Mouse (Mus musculus) forebrain, embryonic 10.5 days (tissue): ENCODE results near the gene Slc25a43. TPM values are rescaled to one million over a fixed set of nuclear protein-coding genes. Genes with fewer than 3 reads are reported as not detected.

Source experiments
- DNase-seq: peaks from one replicate; pipeline ENCODE4 v3.0.0-alpha.2; 2017; ENCODE audit warnings: low spot score; ENCODE audit errors: extremely low spot score
- H3K27ac ChIP-seq: fragments of 300-500 bp; sonication (generic); 2 replicates; pipeline ENCODE4 v1.5.1; 2016; ENCODE audit warnings: mild to moderate bottlenecking
- H3K27me3 ChIP-seq: fragments of 300-500 bp; sonication (generic); 2 replicates; pipeline ENCODE4 v1.6.1; 2016; ENCODE audit warnings: mild to moderate bottlenecking; ENCODE audit not compliant: poor library complexity, severe bottlenecking
- H3K36me3 ChIP-seq: fragments of 300-500 bp; sonication (generic); replicated peaks from 2 replicates; pipeline ENCODE4 v1.6.1; 2016; ENCODE audit warnings: mild to moderate bottlenecking, moderate library complexity
- H3K4me1 ChIP-seq: fragments of 300-500 bp; sonication (generic); 2 replicates; pipeline ENCODE4 v1.6.1; 2016
- H3K4me3 ChIP-seq: fragments of 300-500 bp; sonication (generic); 2 replicates; pipeline ENCODE4 v1.5.1; 2016; ENCODE audit warnings: mild to moderate bottlenecking, moderate library complexity
- H3K9me3 ChIP-seq: fragments of 300-500 bp; sonication (generic); 2 replicates; pipeline ENCODE4 v1.6.1; 2016; ENCODE audit warnings: mild to moderate bottlenecking, moderate library complexity
- WGBS: fragments of 180-500 bp; shearing (Covaris S2); methylation state at CpG from one replicate; pipeline ENCODE4 v1.1.7; 2016; 5-methylcytosine and 5-hydroxymethylcytosine counted together
- polyA plus RNA-seq: library from polyadenylated mRNA; unstranded; fragments of >200 nt; fragmentation: Nextera tagmentation; extraction: Ambion mirVana; gene quantifications from 2 replicates; pipeline ENCODE4 v1.2.1, GENCODE M21; 2016

Slc25a43 gene
- polyA plus RNA-seq, 1 experiment from 2014 or later, result 1.8 TPM

DNA sequence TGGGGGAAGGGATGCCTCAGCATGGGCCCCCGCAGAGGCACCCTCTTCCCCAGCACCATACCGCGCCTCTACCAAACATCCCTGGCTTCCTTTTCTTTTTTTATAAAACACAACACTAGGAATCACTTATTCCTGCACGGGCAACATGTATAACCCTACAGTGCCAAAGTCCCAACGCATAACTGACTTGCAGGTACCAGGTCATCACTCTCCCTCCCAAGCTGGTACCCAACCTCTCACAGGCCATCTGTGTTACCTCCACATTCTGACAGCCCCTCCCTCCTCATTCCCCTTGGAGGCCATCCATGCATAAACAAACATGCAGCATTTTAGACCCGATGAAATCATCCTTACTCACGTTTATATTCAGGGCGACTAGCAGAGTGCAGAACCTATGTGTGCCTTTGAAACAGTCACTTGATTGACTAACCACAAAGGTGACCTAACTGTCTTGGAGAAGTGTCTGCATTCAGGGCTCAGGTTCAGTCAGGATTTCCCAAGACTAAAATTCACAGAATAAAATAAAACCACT is 73.0 kb downstream of the Slc25a43 start:
- WGBS, result 29% methylated on average over 8 of the region's 8 CpGs
- no peaks in the 10 kb centered on the region for H3K36me3 ChIP-seq
- no peak for DNase-seq
- peak overlapping the region; percentile 37 for H3K4me3 ChIP-seq
- no peaks in the 10 kb centered on the region for H3K27me3 ChIP-seq
- H3K4me1 ChIP-seq, result peaks cover 26% of the 10 kb centered on the region
- no peaks in the 10 kb centered on the region for H3K9me3 ChIP-seq
- H3K27ac ChIP-seq, result peak overlapping the region; percentile 81

DNA sequence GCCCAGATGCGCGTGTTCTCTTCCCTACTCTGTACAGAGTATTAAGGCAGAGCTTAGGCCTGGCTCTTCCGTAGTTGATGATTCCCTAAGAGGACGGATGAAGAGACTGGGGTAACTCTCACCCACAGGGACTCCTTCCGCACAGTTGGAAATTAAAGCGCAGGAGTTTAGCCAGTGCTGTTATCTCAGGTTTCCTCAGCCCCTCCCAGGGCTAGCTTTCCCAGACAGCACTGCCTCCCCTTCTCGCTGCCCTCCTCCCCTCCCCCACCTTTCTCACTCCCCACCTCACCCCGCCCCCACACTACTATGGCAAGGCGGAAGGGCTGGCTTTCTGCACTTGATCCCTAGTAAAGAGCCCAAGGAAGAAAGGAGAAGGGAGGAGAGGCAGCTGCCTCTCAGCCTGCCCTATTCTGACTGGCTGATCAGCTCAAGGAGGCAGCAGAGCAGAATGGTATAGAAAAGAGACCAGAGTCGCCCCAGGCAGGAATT is 73.5 kb downstream of the Slc25a43 start:
- Histone ChIP-seq H3K9me3 (no peaks in the 10 kb centered on the region), H3K4me1 (peaks cover 26% of the 10 kb centered on the region), H3K27ac (peak overlapping the region; percentile 81), H3K4me3 (peak overlapping the region; percentile 37), H3K27me3 (no peaks in the 10 kb centered on the region), H3K36me3 (no peaks in the 10 kb centered on the region)
- 13% methylated on average over 10 of the region's 10 CpGs for WGBS
- DNase-seq, result peak; percentile 76

- no peak for DNase-seq
- WGBS, result 88% methylated on average over 4 of the region's 4 CpGs
- no peaks in the 10 kb centered on the region for H3K9me3 ChIP-seq
- no peaks in the 10 kb centered on the region for H3K36me3 ChIP-seq
- H3K27me3 ChIP-seq, result no peaks in the 10 kb centered on the region
- H3K4me3 ChIP-seq, result no peak overlapping the region
- peaks cover 26% of the 10 kb centered on the region for H3K4me1 ChIP-seq
- H3K27ac ChIP-seq, result no peak overlapping the region
Observed at GRCm38 (mm10) chrX:36819575-36819974, 76.1 kb downstream of the Slc25a43 start.

GRCm38 (mm10) chrX:36820201-36820600 is 76.7 kb downstream of the Slc25a43 start:
- H3K4me3 ChIP-seq, result no peak overlapping the region
- H3K9me3 ChIP-seq, result no peaks in the 10 kb centered on the region
- no peaks in the 10 kb centered on the region for H3K27me3 ChIP-seq
- 15% methylated on average over 4 of the region's 4 CpGs for WGBS
- H3K36me3 ChIP-seq, result no peaks in the 10 kb centered on the region
- no peak overlapping the region for H3K27ac ChIP-seq
- DNase-seq, result peak; percentile 47
- peaks cover 22% of the 10 kb centered on the region for H3K4me1 ChIP-seq

DNA sequence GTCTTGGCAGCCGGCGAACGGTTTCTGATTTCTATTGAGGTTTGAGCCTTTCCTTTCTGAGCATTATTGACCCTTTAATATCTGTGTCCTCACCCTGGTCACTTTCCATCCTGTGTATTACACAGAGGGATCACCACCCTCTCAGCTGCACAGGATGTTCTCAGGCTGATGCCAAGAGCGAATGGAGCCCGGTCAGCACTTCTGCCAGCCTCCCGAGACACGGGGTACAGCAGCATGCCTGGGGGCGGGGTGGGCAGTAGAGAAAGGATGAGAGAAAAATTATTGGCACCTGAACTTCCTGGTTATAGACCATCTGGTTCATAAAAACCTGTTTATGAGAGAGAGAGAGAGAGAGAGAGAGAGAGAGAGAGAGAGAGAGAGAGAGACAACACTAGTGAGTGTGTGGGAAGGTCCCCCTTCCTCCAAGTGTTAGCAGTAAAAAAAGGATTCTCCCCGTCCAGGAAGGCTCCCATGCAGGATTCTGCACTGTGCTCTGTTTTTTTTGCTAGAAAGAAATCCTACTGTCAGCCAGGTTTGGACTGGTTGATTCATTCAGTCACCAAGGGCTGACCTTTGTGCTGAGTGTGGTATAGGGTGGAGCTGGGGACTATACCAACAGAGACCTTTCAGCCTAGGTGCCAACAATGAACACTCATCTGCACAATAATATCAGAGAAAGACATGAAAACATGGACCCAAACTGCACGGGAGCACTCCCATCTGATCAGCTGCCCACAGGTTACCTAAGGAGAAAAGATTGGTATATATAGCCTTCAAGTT is 80.7 kb downstream of the Slc25a43 start:
- no peaks in the 10 kb centered on the region for H3K36me3 ChIP-seq
- H3K4me1 ChIP-seq, result peaks cover 8% of the 10 kb centered on the region
- no peak for DNase-seq
- H3K27ac ChIP-seq, result no peak overlapping the region
- WGBS, result 91% methylated on average over 10 of the region's 10 CpGs
- no peaks in the 10 kb centered on the region for H3K9me3 ChIP-seq
- no peaks in the 10 kb centered on the region for H3K27me3 ChIP-seq
- no peak overlapping the region for H3K4me3 ChIP-seq

DNA sequence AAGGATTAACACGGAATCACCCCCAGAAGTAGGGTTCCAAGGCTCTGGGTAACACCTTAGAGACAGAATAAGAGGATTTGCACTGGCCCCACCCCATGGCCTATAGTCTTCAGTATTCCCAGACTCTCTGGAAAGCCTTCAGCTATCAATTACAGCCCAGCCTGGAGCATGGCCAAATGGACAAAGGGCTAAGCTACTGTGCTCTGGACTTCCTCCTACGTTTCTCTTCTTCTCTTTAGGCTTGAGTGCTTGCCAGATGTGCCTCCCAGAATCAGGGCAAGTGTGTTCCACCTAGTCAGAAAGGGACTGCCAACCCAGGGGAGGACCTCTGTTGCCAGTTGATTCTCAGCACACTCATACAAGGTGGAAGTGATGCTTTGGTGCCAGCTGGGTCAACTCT is 81.6 kb downstream of the Slc25a43 start:
- Histone ChIP-seq H3K27ac (no peak overlapping the region), H3K27me3 (no peaks in the 10 kb centered on the region), H3K36me3 (no peaks in the 10 kb centered on the region), H3K9me3 (no peaks in the 10 kb centered on the region), H3K4me3 (no peak overlapping the region), H3K4me1 (no peaks in the 10 kb centered on the region; the same call in 1 of the 2 replicates)
- WGBS, result 75% methylated on average over 2 of the region's 2 CpGs
- DNase-seq, result no peak

Other genes starting within 250 kb of the Slc25a43 start
- 358 TPM in 2 replicates for gene Pgrmc1, start 145.5 kb upstream of the Slc25a43 start, polyA plus RNA-seq
- 2.6 and 3.0 TPM in 2 replicates for gene Akap17b, start 98.3 kb upstream of the Slc25a43 start, polyA plus RNA-seq
- 867 and 903 TPM in 2 replicates for gene Slc25a5, start 52.0 kb downstream of the Slc25a43 start, polyA plus RNA-seq
- gene Ube2a, start 130.2 kb downstream of the Slc25a43 start, polyA plus RNA-seq, result 126 and 131 TPM in 2 replicates
- gene C330007P06Rik, start 130.5 kb downstream of the Slc25a43 start, polyA plus RNA-seq, result 32.7 and 33.0 TPM in 2 replicates
- gene Nkrf, start 159.2 kb downstream of the Slc25a43 start, polyA plus RNA-seq, result 2.4 and 2.6 TPM in 2 replicates
- gene Sept6, start 248.1 kb downstream of the Slc25a43 start, polyA plus RNA-seq, result 33.6 and 34.5 TPM in 2 replicates